Mouse (Mus musculus): ENCODE results near the gene Sla2. TPM values are rescaled to one million over a fixed set of nuclear protein-coding genes. Genes with fewer than 3 reads are reported as not detected.
"Not testable (repeated sequence)": the region's sequence is repeated elsewhere in the genome, so short reads cannot be mapped to it uniquely, and the experiment has no call there.

Gene Sla2
- total and polyA plus RNA-seq, 2 experiments from 2014 or later, result not detected

- no peaks in the 10 kb centered on the region for H3K27me3 ChIP-seq (ENCODE audit: insufficient read depth, low read length)
- H3K4me1 ChIP-seq (ENCODE audit: insufficient read depth, low read length), result no peaks in the 10 kb centered on the region
- no peak overlapping the region for H3K4me3 ChIP-seq (ENCODE audit: low read depth, low read length)
- H3K9me3 ChIP-seq (ENCODE audit: low read length), result no peaks in the 10 kb centered on the region
- TF ChIP-seq CTCF (IDR thresholded peaks at IDR 0.05), result peak; percentile 79
- no peak for ATAC-seq (ENCODE audit: low FRiP score)
- no peak overlapping the region for H3K9ac ChIP-seq (replicated peaks; ENCODE audit: low read length, poor library complexity, severe bottlenecking)
- H3K4me2 ChIP-seq (ENCODE audit: low read depth, low read length, poor library complexity, severe bottlenecking), result no peak overlapping the region
- no peaks in the 10 kb centered on the region for H3K36me3 ChIP-seq (ENCODE audit: insufficient read depth, low read length)
- DNase-seq (ENCODE audit: low spot score), result peak; percentile 61
- 33% methylated on average over 6 of the region's 6 CpGs for WGBS
- H3K27ac ChIP-seq (ENCODE audit: low read depth, low read length), result no peak overlapping the region
These were observed 18.2 kb upstream of the Sla2 start for GRCm38 (mm10) chr2:156904976-156905717.

DNA sequence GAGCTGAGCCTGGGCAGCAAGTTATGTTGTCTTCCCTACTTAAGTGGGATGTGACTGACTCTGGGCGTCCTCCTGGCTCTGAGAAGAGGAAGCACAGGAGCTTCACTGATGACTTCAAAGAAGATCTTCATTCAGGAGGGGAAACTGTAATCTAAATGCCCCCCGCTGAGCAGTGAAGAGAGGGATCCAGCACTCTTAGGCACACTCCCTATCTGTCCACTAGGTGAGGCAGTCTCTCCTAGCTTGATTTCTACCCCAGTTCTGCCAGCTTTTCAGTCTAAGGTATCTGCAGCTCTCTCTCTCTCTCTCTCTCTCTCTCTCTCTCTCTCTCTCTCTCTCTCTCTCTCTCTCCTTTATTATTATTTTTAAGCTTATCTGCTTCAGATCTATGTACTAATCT, 16.4 kb upstream of the Sla2 start:
- Histone ChIP-seq H3K27me3 (ENCODE audit: insufficient read depth, low read length) (no peaks in the 10 kb centered on the region), H3K9ac (replicated peaks; ENCODE audit: low read length, poor library complexity, severe bottlenecking) (no peak overlapping the region), H3K27ac (ENCODE audit: low read depth, low read length) (no peak overlapping the region), H3K36me3 (ENCODE audit: insufficient read depth, low read length) (no peaks in the 10 kb centered on the region), H3K4me1 (ENCODE audit: insufficient read depth, low read length) (peaks cover 2% of the 10 kb centered on the region; the same call in 1 of the 2 replicates), H3K4me2 (ENCODE audit: low read depth, low read length, poor library complexity, severe bottlenecking) (no peak overlapping the region), H3K9me3 (ENCODE audit: low read length) (no peaks in the 10 kb centered on the region), H3K4me3 (ENCODE audit: low read depth, low read length) (no peak overlapping the region)
- 38% methylated on average over 2 of the region's 2 CpGs for WGBS
- ATAC-seq (ENCODE audit: low FRiP score), result no peak
- no peak for DNase-seq (ENCODE audit: low spot score)
- TF ChIP-seq CTCF (IDR thresholded peaks at IDR 0.05), result peak; percentile 39

DNA sequence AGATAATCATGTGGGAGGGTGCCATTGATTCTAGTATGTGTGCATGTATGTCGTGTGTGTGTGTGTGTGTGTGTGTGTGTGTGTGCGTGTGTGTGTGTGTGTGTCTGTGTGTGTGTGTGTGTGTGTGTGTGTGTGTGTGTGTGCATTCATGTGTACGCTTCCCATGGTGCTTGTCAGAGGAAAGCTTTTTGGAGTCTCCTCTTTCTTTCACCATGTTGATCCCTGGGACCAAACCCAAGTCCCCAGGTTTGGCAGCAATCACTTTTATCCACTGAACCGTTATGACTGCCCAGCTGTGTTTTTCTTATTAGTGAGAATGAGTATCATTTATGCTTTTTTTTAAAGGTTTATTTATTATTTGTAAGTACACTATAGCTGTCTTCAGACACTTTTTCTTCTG, 15.4 kb upstream of the Sla2 start:
- 78% methylated on average over 4 of the region's 4 CpGs for WGBS
- H3K9me3 ChIP-seq (ENCODE audit: low read length); H3K9ac ChIP-seq (replicated peaks; ENCODE audit: low read length, poor library complexity, severe bottlenecking); H3K27ac ChIP-seq (ENCODE audit: low read depth, low read length); DNase-seq (ENCODE audit: low spot score); H3K4me3 ChIP-seq (ENCODE audit: low read depth, low read length); ATAC-seq (ENCODE audit: low FRiP score); H3K27me3 ChIP-seq (ENCODE audit: insufficient read depth, low read length); H3K4me2 ChIP-seq (ENCODE audit: low read depth, low read length, poor library complexity, severe bottlenecking); H3K4me1 ChIP-seq (ENCODE audit: insufficient read depth, low read length); H3K36me3 ChIP-seq (ENCODE audit: insufficient read depth, low read length): not testable (repeated sequence)

GRCm38 (mm10) chr2:156901883-156902282, 14.9 kb upstream of the Sla2 start:
- Histone ChIP-seq H3K27me3 (ENCODE audit: insufficient read depth, low read length) (no peaks in the 10 kb centered on the region), H3K9ac (replicated peaks; ENCODE audit: low read length, poor library complexity, severe bottlenecking) (no peak overlapping the region), H3K4me3 (ENCODE audit: low read depth, low read length) (no peak overlapping the region), H3K4me2 (ENCODE audit: low read depth, low read length, poor library complexity, severe bottlenecking) (no peak overlapping the region), H3K9me3 (ENCODE audit: low read length) (no peaks in the 10 kb centered on the region), H3K4me1 (ENCODE audit: insufficient read depth, low read length) (peaks cover 2% of the 10 kb centered on the region; the same call in 1 of the 2 replicates), H3K27ac (ENCODE audit: low read depth, low read length) (no peak overlapping the region), H3K36me3 (ENCODE audit: insufficient read depth, low read length) (no peaks in the 10 kb centered on the region)
- WGBS, result 78% methylated on average over 6 of the region's 6 CpGs
- DNase-seq (ENCODE audit: low spot score) (no peak), ATAC-seq (ENCODE audit: low FRiP score) (no peak)
- no peak for TF ChIP-seq CTCF (IDR thresholded peaks at IDR 0.05)

DNA sequence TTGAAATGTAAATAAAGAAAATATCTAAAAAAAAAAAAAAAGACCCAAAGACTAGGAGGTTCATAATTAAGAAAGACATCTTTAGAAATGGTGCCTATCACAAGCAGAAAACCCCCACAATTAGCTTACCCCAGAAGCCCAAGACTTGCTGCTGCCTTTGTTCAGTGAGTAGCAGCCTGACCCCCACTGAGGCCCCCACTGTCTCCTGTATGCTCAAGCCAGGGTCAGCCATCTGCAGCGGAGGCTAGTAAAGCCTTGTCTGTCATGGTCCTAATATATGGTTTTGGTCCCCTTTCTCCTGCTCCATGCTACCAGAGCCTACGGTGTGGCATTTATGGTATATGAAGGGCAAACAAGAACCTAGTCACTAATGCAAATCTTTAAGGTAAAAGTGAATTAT, 14.4 kb upstream of the Sla2 start:
- ATAC-seq (ENCODE audit: low FRiP score), result no peak

GRCm38 (mm10) chr2:156899184-156899583, 12.2 kb upstream of the Sla2 start:
- Histone ChIP-seq H3K9ac (replicated peaks; ENCODE audit: low read length, poor library complexity, severe bottlenecking) (no peak overlapping the region), H3K27ac (ENCODE audit: low read depth, low read length) (0 out of 2 replicates have a peak overlapping the region, but pooled peaks have one; percentile 32), H3K4me1 (ENCODE audit: insufficient read depth, low read length) (peaks cover 2% of the 10 kb centered on the region; the same call in 1 of the 2 replicates), H3K4me3 (ENCODE audit: low read depth, low read length) (no peak overlapping the region), H3K27me3 (ENCODE audit: insufficient read depth, low read length) (no peaks in the 10 kb centered on the region), H3K36me3 (ENCODE audit: insufficient read depth, low read length) (no peaks in the 10 kb centered on the region), H3K9me3 (ENCODE audit: low read length) (no peaks in the 10 kb centered on the region), H3K4me2 (ENCODE audit: low read depth, low read length, poor library complexity, severe bottlenecking) (no peak overlapping the region)
- WGBS, result 57% methylated on average over 4 of the region's 4 CpGs
- ATAC-seq (ENCODE audit: low FRiP score) (no peak), DNase-seq (ENCODE audit: low spot score) (no peak)
- no peak for TF ChIP-seq CTCF (IDR thresholded peaks at IDR 0.05)

More for the DNA sequence above, 14.4 kb upstream of the Sla2 start:
- no peak for DNase-seq (ENCODE audit: low spot score)
- Histone ChIP-seq H3K4me2 (ENCODE audit: low read depth, low read length, poor library complexity, severe bottlenecking) (no peak overlapping the region), H3K36me3 (ENCODE audit: insufficient read depth, low read length) (no peaks in the 10 kb centered on the region), H3K4me1 (ENCODE audit: insufficient read depth, low read length) (peaks cover 2% of the 10 kb centered on the region; the same call in 1 of the 2 replicates), H3K27me3 (ENCODE audit: insufficient read depth, low read length) (no peaks in the 10 kb centered on the region), H3K27ac (ENCODE audit: low read depth, low read length) (no peak overlapping the region), H3K4me3 (ENCODE audit: low read depth, low read length) (no peak overlapping the region), H3K9ac (replicated peaks; ENCODE audit: low read length, poor library complexity, severe bottlenecking) (no peak overlapping the region), H3K9me3 (ENCODE audit: low read length) (no peaks in the 10 kb centered on the region)
- no peak for TF ChIP-seq CTCF (IDR thresholded peaks at IDR 0.05)
- WGBS, result 70% methylated on average over 2 of the region's 2 CpGs
